Mouse (Mus musculus): Measurements from ENCODE around the gene Dmgdh. TPM values are rescaled to one million over a fixed set of nuclear protein-coding genes. Genes with fewer than 3 reads are reported as not detected.

Gene Dmgdh
- total RNA-seq, 1 experiment, result 2.1 TPM

GRCm38 (mm10) chr13:93676864-93677263, 2.6 kb downstream of the Dmgdh start:
- Histone ChIP-seq H3K27ac (ENCODE audit: insufficient read depth, low read depth, low read length, poor library complexity, severe bottlenecking) (no peak overlapping the region), H3K36me3 (ENCODE audit: control insufficient read depth, insufficient read depth, low read length, poor library complexity, severe bottlenecking) (no peaks in the 10 kb centered on the region), H3K4me3 (ENCODE audit: insufficient read depth in 1 of 2, low read depth in 1 of 2, low read length in 2 of 2, poor library complexity in 1 of 2, severe bottlenecking in 1 of 2) (no peak overlapping the region), H3K9me3 (ENCODE audit: control insufficient read depth, insufficient read depth, low read depth, low read length) (no peaks in the 10 kb centered on the region), H3K4me1 (ENCODE audit: control insufficient read depth in 2 of 2, insufficient read depth in 2 of 2, low read length in 2 of 2, poor library complexity in 1 of 2) (no peaks in the 10 kb centered on the region), H3K9ac (ENCODE audit: insufficient read depth, low read depth, low read length, poor library complexity, severe bottlenecking) (no peak overlapping the region)
- TF ChIP-seq ZNF384 (IDR thresholded peaks at IDR 0.05; ENCODE audit: low read depth, low read length) (no peak), MAFK (IDR thresholded peaks at IDR 0.05; ENCODE audit: insufficient read depth, low read depth, low read length) (no peak), HCFC1 (IDR thresholded peaks at IDR 0.05; ENCODE audit: borderline replicate concordance, insufficient read depth, low read length) (no peak), ZC3H11A (IDR thresholded peaks at IDR 0.05; ENCODE audit: borderline replicate concordance, low read depth, low read length) (no peak), CHD2 (IDR thresholded peaks at IDR 0.05; ENCODE audit: low read depth, low read length) (no peak)
- in situ Hi-C loops (cut with MboI; ENCODE audit: low sequenced_read_pairs in 2 of 2, unreplicated experiment in 2 of 2), result no loop called here
- no peak for DNase-seq (ENCODE audit: low read depth, low spot score)

- H3K9ac ChIP-seq (ENCODE audit: insufficient read depth, low read depth, low read length, poor library complexity, severe bottlenecking), result no peak overlapping the region
- DNase-seq (ENCODE audit: low read depth, low spot score), result no peak
- no peak overlapping the region for H3K27ac ChIP-seq (ENCODE audit: insufficient read depth, low read depth, low read length, poor library complexity, severe bottlenecking)
- H3K9me3 ChIP-seq (ENCODE audit: control insufficient read depth, insufficient read depth, low read depth, low read length), result no peaks in the 10 kb centered on the region
- no peak overlapping the region for H3K4me3 ChIP-seq (ENCODE audit: insufficient read depth in 1 of 2, low read depth in 1 of 2, low read length in 2 of 2, poor library complexity in 1 of 2, severe bottlenecking in 1 of 2)
- in situ Hi-C loops (cut with MboI; ENCODE audit: low sequenced_read_pairs in 2 of 2, unreplicated experiment in 2 of 2), result no loop called here
- no peaks in the 10 kb centered on the region for H3K36me3 ChIP-seq (ENCODE audit: control insufficient read depth, insufficient read depth, low read length, poor library complexity, severe bottlenecking)
- TF ChIP-seq ZNF384 (IDR thresholded peaks at IDR 0.05; ENCODE audit: low read depth, low read length) (no peak), ZC3H11A (IDR thresholded peaks at IDR 0.05; ENCODE audit: borderline replicate concordance, low read depth, low read length) (no peak)
- H3K4me1 ChIP-seq (ENCODE audit: control insufficient read depth in 2 of 2, insufficient read depth in 2 of 2, low read length in 2 of 2, poor library complexity in 1 of 2), result peaks cover 0 to 5% of the 10 kb centered on the region in 2 experiments; a peak in 1 of 4 replicates
Measured at GRCm38 (mm10) chr13:93683336-93683735, 9.1 kb downstream of the Dmgdh start.

- Histone ChIP-seq H3K36me3 (ENCODE audit: control insufficient read depth, insufficient read depth, low read length, poor library complexity, severe bottlenecking) (no peaks in the 10 kb centered on the region), H3K4me1 (ENCODE audit: control insufficient read depth in 2 of 2, insufficient read depth in 2 of 2, low read length in 2 of 2, poor library complexity in 1 of 2) (peaks cover 0 to 5% of the 10 kb centered on the region in 2 experiments; a peak in 1 of 4 replicates), H3K9ac (ENCODE audit: insufficient read depth, low read depth, low read length, poor library complexity, severe bottlenecking) (no peak overlapping the region), H3K4me3 (ENCODE audit: insufficient read depth in 1 of 2, low read depth in 1 of 2, low read length in 2 of 2, poor library complexity in 1 of 2, severe bottlenecking in 1 of 2) (no peak overlapping the region), H3K27ac (ENCODE audit: insufficient read depth, low read depth, low read length, poor library complexity, severe bottlenecking) (no peak overlapping the region), H3K9me3 (ENCODE audit: control insufficient read depth, insufficient read depth, low read depth, low read length) (no peaks in the 10 kb centered on the region)
- DNase-seq (ENCODE audit: low read depth, low spot score), result no peak
- in situ Hi-C loops (cut with MboI; ENCODE audit: low sequenced_read_pairs in 2 of 2, unreplicated experiment in 2 of 2), result no loop called here
- TF ChIP-seq HCFC1 (IDR thresholded peaks at IDR 0.05; ENCODE audit: borderline replicate concordance, insufficient read depth, low read length) (no peak), ZC3H11A (IDR thresholded peaks at IDR 0.05; ENCODE audit: borderline replicate concordance, low read depth, low read length) (no peak), ZNF384 (IDR thresholded peaks at IDR 0.05; ENCODE audit: low read depth, low read length) (no peak), MAFK (IDR thresholded peaks at IDR 0.05; ENCODE audit: insufficient read depth, low read depth, low read length) (no peak), CHD2 (IDR thresholded peaks at IDR 0.05; ENCODE audit: low read depth, low read length) (no peak)
Measured at GRCm38 (mm10) chr13:93685226-93685625, 11.0 kb downstream of the Dmgdh start.

- Histone ChIP-seq H3K4me3 (ENCODE audit: insufficient read depth in 1 of 2, low read depth in 1 of 2, low read length in 2 of 2, poor library complexity in 1 of 2, severe bottlenecking in 1 of 2) (no peak overlapping the region), H3K9me3 (ENCODE audit: control insufficient read depth, insufficient read depth, low read depth, low read length) (no peaks in the 10 kb centered on the region), H3K27ac (ENCODE audit: insufficient read depth, low read depth, low read length, poor library complexity, severe bottlenecking) (no peak overlapping the region), H3K9ac (ENCODE audit: insufficient read depth, low read depth, low read length, poor library complexity, severe bottlenecking) (no peak overlapping the region; the same call in 1 of the 2 replicates), H3K4me1 (ENCODE audit: control insufficient read depth in 2 of 2, insufficient read depth in 2 of 2, low read length in 2 of 2, poor library complexity in 1 of 2) (peaks cover 0 to 5% of the 10 kb centered on the region in 2 experiments; a peak in 1 of 4 replicates), H3K36me3 (ENCODE audit: control insufficient read depth, insufficient read depth, low read length, poor library complexity, severe bottlenecking) (no peaks in the 10 kb centered on the region)
- peak; percentile 87 for DNase-seq (ENCODE audit: low read depth, low spot score)
- no peak for TF ChIP-seq HCFC1 (IDR thresholded peaks at IDR 0.05; ENCODE audit: borderline replicate concordance, insufficient read depth, low read length)
- no peak for TF ChIP-seq ZC3H11A (IDR thresholded peaks at IDR 0.05; ENCODE audit: borderline replicate concordance, low read depth, low read length)
- no peak for TF ChIP-seq MAFK (IDR thresholded peaks at IDR 0.05; ENCODE audit: insufficient read depth, low read depth, low read length)
- TF ChIP-seq CHD2 (IDR thresholded peaks at IDR 0.05; ENCODE audit: low read depth, low read length), result no peak
- TF ChIP-seq ZNF384 (IDR thresholded peaks at IDR 0.05; ENCODE audit: low read depth, low read length), result no peak
- in situ Hi-C loops (cut with MboI; ENCODE audit: low sequenced_read_pairs in 2 of 2, unreplicated experiment in 2 of 2), result no loop called here
Measured at GRCm38 (mm10) chr13:93687321-93687720, 13.1 kb downstream of the Dmgdh start.

GRCm38 (mm10) chr13:93689566-93689965, 15.3 kb downstream of the Dmgdh start:
- no peak overlapping the region for H3K4me3 ChIP-seq (ENCODE audit: insufficient read depth in 1 of 2, low read depth in 1 of 2, low read length in 2 of 2, poor library complexity in 1 of 2, severe bottlenecking in 1 of 2)
- H3K27ac ChIP-seq (ENCODE audit: insufficient read depth, low read depth, low read length, poor library complexity, severe bottlenecking), result no peak overlapping the region
- H3K4me1 ChIP-seq (ENCODE audit: control insufficient read depth in 2 of 2, insufficient read depth in 2 of 2, low read length in 2 of 2, poor library complexity in 1 of 2), result peaks cover 0 to 5% of the 10 kb centered on the region in 2 experiments; a peak in 1 of 4 replicates
- H3K36me3 ChIP-seq (ENCODE audit: control insufficient read depth, insufficient read depth, low read length, poor library complexity, severe bottlenecking), result no peaks in the 10 kb centered on the region
- no peak overlapping the region for H3K9ac ChIP-seq (ENCODE audit: insufficient read depth, low read depth, low read length, poor library complexity, severe bottlenecking)
- in situ Hi-C loops (cut with MboI; ENCODE audit: low sequenced_read_pairs in 2 of 2, unreplicated experiment in 2 of 2), result no loop called here
- TF ChIP-seq ZNF384 (IDR thresholded peaks at IDR 0.05; ENCODE audit: low read depth, low read length) (no peak), HCFC1 (IDR thresholded peaks at IDR 0.05; ENCODE audit: borderline replicate concordance, insufficient read depth, low read length) (no peak), CHD2 (IDR thresholded peaks at IDR 0.05; ENCODE audit: low read depth, low read length) (no peak), ZC3H11A (IDR thresholded peaks at IDR 0.05; ENCODE audit: borderline replicate concordance, low read depth, low read length) (no peak), MAFK (IDR thresholded peaks at IDR 0.05; ENCODE audit: insufficient read depth, low read depth, low read length) (no peak)
- H3K9me3 ChIP-seq (ENCODE audit: control insufficient read depth, insufficient read depth, low read depth, low read length), result no peaks in the 10 kb centered on the region
- no peak for DNase-seq (ENCODE audit: low read depth, low spot score)
